Mouse (Mus musculus) intestine, embryonic 14.5 days (tissue): Measurements from ENCODE around the gene Pcsk4. TPM values are rescaled to one million over a fixed set of nuclear protein-coding genes. Genes with fewer than 3 reads are reported as not detected.
"Not testable (repeated sequence)": the region's sequence is repeated elsewhere in the genome, so short reads cannot be mapped to it uniquely, and the experiment has no call there.

Source experiments
- ATAC-seq: fragments of 200-750 bp; cut with Nextera tagmentation; replicated peaks from 2 replicates; pipeline ENCODE4 v1.8.0; 2017; ENCODE audit warnings: low read depth, moderate number of reproducible peaks, moderate TSS enrichment, moderate library complexity; ENCODE audit not compliant: low FRiP score, low TSS enrichment
- DNase-seq: peaks from one replicate; pipeline ENCODE4 v3.0.0-alpha.2; 2018; ENCODE audit warnings: low spot score
- H3K27ac ChIP-seq: fragments of 300-500 bp; sonication (generic); 2 replicates; pipeline ENCODE4 v1.5.1; 2014; ENCODE audit warnings: low read depth, mild to moderate bottlenecking, control low read depth
- H3K27me3 ChIP-seq: fragments of 300-500 bp; sonication (generic); replicated peaks from 2 replicates; pipeline ENCODE4 v1.6.1; 2014; ENCODE audit warnings: low read length, control low read depth; ENCODE audit not compliant: control insufficient read depth, insufficient read depth
- H3K36me3 ChIP-seq: fragments of 300-500 bp; sonication (generic); 2 replicates; pipeline ENCODE4 v1.6.1; 2014; ENCODE audit warnings: low read length, control low read depth; ENCODE audit not compliant: control insufficient read depth, insufficient read depth
- H3K4me1 ChIP-seq: fragments of 300-500 bp; sonication (generic); replicated peaks from 2 replicates; pipeline ENCODE4 v1.6.1; 2014; ENCODE audit warnings: low read length, control low read depth, mixed read lengths; ENCODE audit not compliant: control insufficient read depth, insufficient read depth
- H3K4me2 ChIP-seq: fragments of 300-500 bp; sonication (generic); 2 replicates; pipeline ENCODE4 v1.6.1; 2014; ENCODE audit warnings: low read length
- H3K4me3 ChIP-seq: fragments of 300-500 bp; sonication (generic); 2 replicates; pipeline ENCODE4 v1.5.1; 2014; ENCODE audit warnings: low read depth, low read length, control low read depth, mixed read lengths
- H3K9ac ChIP-seq: fragments of 300-500 bp; sonication (generic); 2 replicates; pipeline ENCODE4 v1.6.1; 2014; ENCODE audit warnings: mild to moderate bottlenecking, low read length
- H3K9me3 ChIP-seq: fragments of 300-500 bp; sonication (generic); 2 replicates; pipeline ENCODE4 v1.6.1; 2016; ENCODE audit warnings: low read length, control low read depth; ENCODE audit not compliant: control insufficient read depth
- WGBS: fragments of 180-500 bp; shearing (Covaris S2); extraction: QIAGEN DNeasy Blood & Tissue Kit; methylation state at CpG from one replicate; pipeline ENCODE4 v1.1.7; 2014; 5-methylcytosine and 5-hydroxymethylcytosine counted together
- polyA plus RNA-seq: library from polyadenylated mRNA; unstranded; fragments of >200 nt; fragmentation: Nextera tagmentation; extraction: Ambion mirVana; gene quantifications from 2 replicates; pipeline ENCODE4 v1.2.1, GENCODE M21; 2014

Pcsk4 gene
- polyA plus RNA-seq, 1 experiment from 2014 or later = 7.3 TPM

DNA sequence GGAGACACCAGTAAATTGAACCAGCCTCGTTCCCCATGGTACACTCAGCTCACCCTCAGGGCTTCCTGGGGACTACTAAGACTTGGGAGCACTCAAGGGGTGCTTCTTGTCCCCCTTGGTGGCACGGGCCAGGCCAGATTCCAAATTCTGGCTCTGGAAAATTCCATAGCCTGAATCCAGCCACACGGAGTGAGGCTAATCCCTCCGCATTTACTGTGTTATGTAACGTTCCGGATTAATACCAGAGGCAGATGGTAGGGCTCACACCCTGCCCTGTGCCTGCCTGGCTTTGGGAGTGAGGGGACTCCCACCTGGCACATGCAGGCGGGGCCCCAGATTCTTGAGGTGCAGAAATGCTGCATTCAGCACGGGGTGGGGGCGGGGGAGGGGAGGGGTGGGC is 26.1 kb upstream of the Pcsk4 start:
- Histone ChIP-seq H3K36me3 (no peaks in the 10 kb centered on the region), H3K9ac (no peak overlapping the region), H3K4me3 (no peak overlapping the region), H3K27me3 (peaks cover 76% of the 10 kb centered on the region), H3K27ac (no peak overlapping the region), H3K4me2 (no peak overlapping the region), H3K9me3 (no peaks in the 10 kb centered on the region), H3K4me1 (peaks cover 10% of the 10 kb centered on the region; the same call in 1 of the 2 replicates)
- DNase-seq (no peak), ATAC-seq (no peak)
- WGBS = 16% methylated on average over 8 of the region's 9 CpGs

GRCm38 (mm10) chr10:80352727-80353126 is 23.4 kb upstream of the Pcsk4 start:
- Histone ChIP-seq H3K27me3 (peaks cover 83% of the 10 kb centered on the region), H3K36me3 (no peaks in the 10 kb centered on the region), H3K4me2 (no peak overlapping the region), H3K9me3 (no peaks in the 10 kb centered on the region), H3K4me1 (peaks cover 19% of the 10 kb centered on the region), H3K27ac (no peak overlapping the region), H3K9ac (no peak overlapping the region), H3K4me3 (no peak overlapping the region)
- DNase-seq (no peak), ATAC-seq (no peak)
- 68% methylated on average over 8 of the region's 8 CpGs for WGBS

DNA sequence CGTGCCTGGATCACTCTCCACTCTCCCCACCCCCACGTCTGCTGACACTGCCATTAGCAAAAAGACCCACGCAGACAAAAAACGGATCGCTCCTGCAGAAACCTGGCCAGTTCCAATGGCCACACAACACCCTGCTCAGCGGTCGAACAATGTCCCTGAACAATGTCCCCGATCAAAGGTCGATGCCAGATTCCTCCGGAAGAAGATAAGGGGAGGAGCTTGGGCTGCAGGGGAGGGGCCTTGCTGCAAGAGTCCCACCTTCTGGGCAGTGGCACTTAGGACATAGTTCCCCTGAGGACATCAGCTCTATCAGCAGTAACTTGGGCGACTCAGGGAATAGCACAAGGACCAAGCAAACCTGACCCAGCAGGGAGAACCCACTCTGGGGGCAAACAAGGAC is 22.6 kb upstream of the Pcsk4 start:
- Histone ChIP-seq H3K4me3 (no peak overlapping the region), H3K4me2 (no peak overlapping the region), H3K4me1 (peaks cover 23% of the 10 kb centered on the region), H3K36me3 (no peaks in the 10 kb centered on the region), H3K27me3 (peaks cover 83% of the 10 kb centered on the region), H3K9me3 (no peaks in the 10 kb centered on the region), H3K9ac (no peak overlapping the region), H3K27ac (no peak overlapping the region)
- 29% methylated on average over 11 of the region's 11 CpGs for WGBS
- no peak for ATAC-seq
- DNase-seq = no peak

- peaks cover 80% of the 10 kb centered on the region for H3K27me3 ChIP-seq
- no peaks in the 10 kb centered on the region for H3K9me3 ChIP-seq
- H3K4me3 ChIP-seq = no peak overlapping the region
- WGBS = 7% methylated on average over 7 of the region's 7 CpGs
- H3K27ac ChIP-seq = no peak overlapping the region
- peaks cover 18% of the 10 kb centered on the region for H3K4me1 ChIP-seq
- H3K4me2 ChIP-seq = no peak overlapping the region
- DNase-seq = peak; percentile 99
- no peaks in the 10 kb centered on the region for H3K36me3 ChIP-seq
- peak; percentile 74 for ATAC-seq
- no peak overlapping the region for H3K9ac ChIP-seq
These were observed 21.0 kb upstream of the Pcsk4 start for GRCm38 (mm10) chr10:80350292-80350691.

GRCm38 (mm10) chr10:80348981-80349380 is 19.7 kb upstream of the Pcsk4 start:
- Histone ChIP-seq H3K27ac (no peak overlapping the region), H3K9ac (peak overlapping the region; percentile 25; the same call in 1 of the 2 replicates), H3K4me1 (peaks cover 24% of the 10 kb centered on the region), H3K4me3 (peak overlapping the region; percentile 34), H3K9me3 (no peaks in the 10 kb centered on the region), H3K27me3 (peaks cover 88% of the 10 kb centered on the region), H3K36me3 (no peaks in the 10 kb centered on the region), H3K4me2 (peak overlapping the region; percentile 51)
- DNase-seq (peak; percentile 72), ATAC-seq (peak; percentile 7; the same call in 1 of the 2 replicates)
- 17% methylated on average over 25 of the region's 26 CpGs for WGBS

- H3K9ac ChIP-seq = peak within 1 kb of the TSS; percentile 25
- WGBS = under 1% methylated on average over 39 of the region's 42 CpGs
These were observed 19.0 kb upstream of the Pcsk4 start, which contains the start of gene Adamtsl5 for GRCm38 (mm10) chr10:80348244-80348781. Gene Adamtsl5 (minus strand): TSS chr10:80348412.

DNA sequence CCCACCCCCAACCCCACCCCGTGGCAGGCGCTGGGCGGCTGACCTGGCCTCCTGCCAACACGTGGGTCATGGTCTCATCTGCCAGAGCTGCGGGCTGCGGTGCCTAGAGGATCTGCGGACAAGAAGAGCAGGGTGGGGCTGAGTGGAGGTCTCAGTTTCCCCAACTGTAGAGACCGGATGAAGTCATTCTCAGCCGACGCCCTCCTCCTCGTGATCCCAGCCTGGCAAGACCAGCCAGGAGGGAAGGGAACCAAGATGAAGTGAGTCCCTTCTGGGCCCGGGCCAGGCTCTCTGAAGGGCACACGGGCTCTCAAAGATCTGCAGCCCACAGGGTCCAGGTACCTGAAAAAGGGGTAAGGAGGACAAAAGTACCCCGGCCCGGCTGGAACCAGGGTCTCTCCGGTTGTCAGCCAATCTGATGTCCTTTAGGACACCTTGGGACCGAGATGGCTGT is 18.2 kb upstream of the Pcsk4 start:
- Histone ChIP-seq H3K27me3 (peaks cover 93% of the 10 kb centered on the region), H3K27ac (no peak overlapping the region)

More at GRCm38 (mm10) chr10:80348244-80348781, 19.0 kb upstream of the Pcsk4 start, which contains the start of gene Adamtsl5:
- peaks cover 26% of the 10 kb centered on the region for H3K4me1 ChIP-seq
- no peak within 1 kb of the TSS for H3K27ac ChIP-seq
- H3K9me3 ChIP-seq = no peaks in the 10 kb centered on the region
- DNase-seq (peak; percentile 73), ATAC-seq (peak; percentile 53)
- H3K4me2 ChIP-seq = peak within 1 kb of the TSS; percentile 51
- H3K4me3 ChIP-seq = peak within 1 kb of the TSS; percentile 34
- peaks cover 91% of the 10 kb centered on the region for H3K27me3 ChIP-seq
- H3K36me3 ChIP-seq = no peaks in the 10 kb centered on the region

DNA sequence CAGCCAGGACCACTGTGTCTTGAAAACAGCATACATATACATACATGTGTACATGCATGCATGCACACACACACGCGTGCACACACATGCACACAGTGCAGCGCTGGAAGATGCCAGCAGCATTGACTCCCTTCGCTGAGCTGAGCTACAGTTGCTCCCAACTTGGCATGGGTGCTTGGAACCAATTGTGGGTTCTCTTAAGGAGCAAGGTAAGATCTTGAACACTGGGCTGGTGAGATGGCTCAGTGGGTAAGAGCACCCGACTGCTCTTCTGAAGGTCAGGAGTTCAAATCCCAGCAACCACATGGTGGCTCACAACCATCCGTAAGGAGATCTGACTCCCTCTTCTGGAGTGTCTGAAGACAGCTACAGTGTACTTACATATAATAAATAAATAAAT is 16.6 kb upstream of the Pcsk4 start:
- 86% methylated on average over 5 of the region's 6 CpGs for WGBS
- Histone ChIP-seq H3K4me1 (peaks cover 45% of the 10 kb centered on the region), H3K27me3 (peaks cover 93% of the 10 kb centered on the region)
- H3K36me3 ChIP-seq, DNase-seq, H3K4me3 ChIP-seq, H3K9me3 ChIP-seq, ATAC-seq, H3K4me2 ChIP-seq, H3K27ac ChIP-seq, H3K9ac ChIP-seq: not testable (repeated sequence)

More for the DNA sequence above, 18.2 kb upstream of the Pcsk4 start:
- Histone ChIP-seq H3K4me1 (peaks cover 33% of the 10 kb centered on the region), H3K4me2 (peak overlapping the region; percentile 51), H3K36me3 (no peaks in the 10 kb centered on the region), H3K9ac (peak overlapping the region; percentile 8; the same call in 1 of the 2 replicates), H3K4me3 (peak overlapping the region; percentile 34), H3K9me3 (no peaks in the 10 kb centered on the region)
- DNase-seq (peak; percentile 59), ATAC-seq (no peak)
- 14% methylated on average over 17 of the region's 17 CpGs for WGBS

DNA sequence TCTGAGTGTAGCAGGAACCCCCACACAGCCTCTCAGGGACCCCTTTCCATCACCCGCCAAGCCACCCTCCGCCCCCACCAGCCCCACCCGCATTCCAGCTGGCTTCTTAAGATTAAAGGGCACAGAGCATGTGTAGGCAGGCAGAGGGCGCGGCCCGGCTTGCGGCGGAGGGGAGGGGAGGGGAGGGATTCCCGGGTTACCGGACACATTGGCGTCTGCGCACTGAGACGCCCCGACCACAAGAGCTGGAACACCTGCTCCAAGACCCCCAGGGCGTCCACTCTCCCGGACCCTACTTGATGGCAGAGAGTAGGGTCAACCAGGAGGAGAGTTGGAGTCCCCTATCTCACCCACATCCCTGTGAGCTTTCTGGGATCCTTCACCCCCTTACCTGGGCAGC is 15.8 kb upstream of the Pcsk4 start:
- Histone ChIP-seq H3K4me2 (peak overlapping the region; percentile 24), H3K4me3 (no peak overlapping the region), H3K9ac (no peak overlapping the region), H3K27ac (no peak overlapping the region), H3K9me3 (no peaks in the 10 kb centered on the region), H3K27me3 (peaks cover 95% of the 10 kb centered on the region), H3K36me3 (no peaks in the 10 kb centered on the region), H3K4me1 (peaks cover 48% of the 10 kb centered on the region)
- no peak for DNase-seq
- under 1% methylated on average over 16 of the region's 16 CpGs for WGBS
- no peak for ATAC-seq
